ENCODE assay signal across 23 mouse cellular contexts in the genomic region with DNA sequence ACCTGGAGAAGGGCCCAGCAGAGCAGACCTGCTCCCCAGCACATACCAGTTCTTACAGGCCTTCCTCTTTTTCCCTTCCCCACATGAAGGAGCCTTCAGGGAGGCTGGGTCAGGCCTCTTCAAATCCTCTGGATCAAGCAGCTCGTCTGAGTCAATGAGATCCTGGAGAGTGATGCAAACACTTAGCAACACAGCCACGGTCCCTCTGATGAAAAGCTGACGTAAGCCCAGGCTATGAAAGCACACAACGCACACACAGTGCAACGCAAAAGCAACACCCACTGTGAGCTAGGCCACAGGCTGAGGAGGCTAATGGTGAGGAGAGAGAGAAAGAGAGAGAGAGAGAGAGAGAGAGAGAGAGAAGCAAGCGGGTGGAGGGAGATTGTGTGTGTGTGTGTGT. TPM values are rescaled to one million over a fixed set of nuclear protein-coding genes. Genes with fewer than 3 reads are reported as not detected.
DNase-seq lines count a peak whose midpoint lies in the region; ATAC-seq and TF ChIP-seq lines count a peak whose summit lies in the region.
"Had no signal": no experiment of that assay in that cellular context is flagged by ENCODE, and none has a peak within 500 bp of the region (broad histone marks: within the 10 kb centered on the region; RNA-seq: fewer than 3 reads in every experiment).

No protein-coding gene starts in this region.

- H3K4me3 ChIP-seq in ES-E14 (ENCODE audit: insufficient read depth in 1 of 2, low read depth in 1 of 2, low read length in 2 of 2, poor library complexity in 1 of 2, severe bottlenecking in 1 of 2): no peak overlapping the region
- no peak overlapping the region for H3K4me3 ChIP-seq in forebrain, embryonic 16.5 days (replicated peaks; ENCODE audit: low read length)
- H3K4me3 ChIP-seq: embryonic facial prominence, embryonic 10.5 days; embryonic facial prominence, embryonic 12.5 days; forebrain, embryonic 13.5 days; forebrain, embryonic 15.5 days had no signal

- 85% methylated on average over 6 of the region's 6 CpGs for WGBS in forebrain, embryonic 16.5 days

- DNase-seq in 3T3-L1 (ENCODE audit: low read depth, low spot score): peak; percentile 48
- no peak for DNase-seq in ES-E14 (ENCODE audit: low read depth, low spot score)
- DNase-seq in MN1 (ENCODE audit: low spot score): peak; percentile 93
- DNase-seq in right cerebral cortex, adult 18-20 months: no peak
- DNase-seq in cerebellum, adult 11 months: no peak
- DNase-seq: adrenal gland, adult 2 months; adrenal gland, postnatal 10 days; adrenal gland, postnatal 25 days; B cell, adult 2 months; cerebellum, adult 11-12 months; cerebellum, adult 2 months; cerebellum, adult 9-10 months; cerebellum, postnatal 10 days; cerebellum, postnatal 25 days had no signal

- 0 out of 2 replicates have a peak overlapping the region, but pooled peaks have one; percentile 8 for H3K27ac ChIP-seq in ES-E14 (ENCODE audit: insufficient read depth, low read depth, low read length, poor library complexity, severe bottlenecking)
- no peak overlapping the region for H3K27ac ChIP-seq in forebrain, embryonic 16.5 days (ENCODE audit: low read length)
- H3K27ac ChIP-seq: embryonic facial prominence, embryonic 10.5 days; embryonic facial prominence, embryonic 12.5 days; forebrain, embryonic 13.5 days; forebrain, embryonic 15.5 days had no signal

- H3K9ac ChIP-seq in ES-E14 (ENCODE audit: insufficient read depth, low read depth, low read length, poor library complexity, severe bottlenecking): no peak overlapping the region
- no peak overlapping the region for H3K9ac ChIP-seq in forebrain, embryonic 16.5 days (replicated peaks; ENCODE audit: low read depth, low read length)
- H3K9ac ChIP-seq: embryonic facial prominence, embryonic 12.5 days; forebrain, embryonic 13.5 days; forebrain, embryonic 15.5 days had no signal

- H3K36me3 ChIP-seq in ES-E14 (ENCODE audit: control insufficient read depth, insufficient read depth, low read length, poor library complexity, severe bottlenecking): peaks cover 62% of the 10 kb centered on the region
- peaks cover 23% of the 10 kb centered on the region for H3K36me3 ChIP-seq in forebrain, embryonic 16.5 days (ENCODE audit: control insufficient read depth, insufficient read depth)

- H3K4me1 ChIP-seq in ES-E14 (ENCODE audit: control insufficient read depth in 2 of 2, insufficient read depth in 2 of 2, low read length in 2 of 2, poor library complexity in 1 of 2): peaks cover 0 to 10% of the 10 kb centered on the region in 2 experiments; a peak in 1 of 4 replicates
- H3K4me1 ChIP-seq in forebrain, embryonic 16.5 days (replicated peaks; ENCODE audit: control insufficient read depth, insufficient read depth, low read length): no peaks in the 10 kb centered on the region
- H3K4me1 ChIP-seq: embryonic facial prominence, embryonic 12.5 days; forebrain, embryonic 13.5 days; forebrain, embryonic 15.5 days had no signal

- H3K4me2 ChIP-seq in forebrain, embryonic 16.5 days (ENCODE audit: low read length): no peak overlapping the region
- H3K4me2 ChIP-seq: embryonic facial prominence, embryonic 12.5 days; forebrain, embryonic 13.5 days; forebrain, embryonic 15.5 days had no signal

- no peaks in the 10 kb centered on the region for H3K27me3 ChIP-seq in forebrain, embryonic 16.5 days (replicated peaks; ENCODE audit: control insufficient read depth, insufficient read depth, low read length)
- H3K27me3 ChIP-seq: CH12.LX; embryonic facial prominence, embryonic 12.5 days; forebrain, embryonic 13.5 days; forebrain, embryonic 15.5 days had no signal

- in situ Hi-C loops in ES-E14 (cut with MboI; ENCODE audit: low sequenced_read_pairs in 2 of 2, unreplicated experiment in 2 of 2): no loop called here

- no peaks in the 10 kb centered on the region for H3K9me3 ChIP-seq in ES-E14 (ENCODE audit: control insufficient read depth, insufficient read depth, low read depth, low read length)
- H3K9me3 ChIP-seq in forebrain, embryonic 16.5 days (ENCODE audit: control insufficient read depth, low read length): no peaks in the 10 kb centered on the region
- H3K9me3 ChIP-seq: embryonic facial prominence, embryonic 12.5 days; forebrain, embryonic 13.5 days; forebrain, embryonic 15.5 days had no signal

- no peak for ATAC-seq in forebrain, embryonic 16.5 days
- ATAC-seq: CD4-positive, CD25-positive, alpha-beta regulatory T cell, adult 4 months; forebrain, embryonic 13.5 days; forebrain, embryonic 15.5 days had no signal

TF ChIP-seq in ES-E14, 5 proteins besides CTCF, POLR2A, EP300 and RAD21:
- no peak for TF ChIP-seq MAFK (IDR thresholded peaks at IDR 0.05; ENCODE audit: insufficient read depth, low read depth, low read length)
- TF ChIP-seq ZNF384 (IDR thresholded peaks at IDR 0.05; ENCODE audit: low read depth, low read length): no peak
- no peak for TF ChIP-seq ZC3H11A (IDR thresholded peaks at IDR 0.05; ENCODE audit: borderline replicate concordance, low read depth, low read length)
- no peak for TF ChIP-seq HCFC1 (IDR thresholded peaks at IDR 0.05; ENCODE audit: borderline replicate concordance, insufficient read depth, low read length)
- TF ChIP-seq CHD2 (IDR thresholded peaks at IDR 0.05; ENCODE audit: low read depth, low read length): no peak

RNA-seq across cellular contexts. Expression of a gene that starts 13.0 kb away (rescaled TPM):
- total RNA-seq in ES-E14 (2012; rRNA removed): 42.9 and 47.1 TPM in 2 replicates
- polyA plus RNA-seq in forebrain, embryonic 16.5 days (2015; fragmentation: Nextera tagmentation; extraction: Ambion mirVana): 56.8 and 60.7 TPM in 2 replicates

RNA-seq across cellular contexts. Expression of a gene that starts 13.0 kb away (rescaled TPM):
- total RNA-seq in ES-E14 (2012; rRNA removed): 98.5 and 134 TPM in 2 replicates
- 119 and 148 TPM in 2 replicates for polyA plus RNA-seq in forebrain, embryonic 16.5 days (2015; fragmentation: Nextera tagmentation; extraction: Ambion mirVana)

RNA-seq across cellular contexts. Expression of a gene that starts 14.9 kb away (rescaled TPM):
- total RNA-seq in ES-E14 (2012; rRNA removed): 1.3 and 5.1 TPM in 2 replicates
- 0.77 TPM in 1 of 2 replicates, not detected in the other for polyA plus RNA-seq in forebrain, embryonic 16.5 days (2015; fragmentation: Nextera tagmentation; extraction: Ambion mirVana)
- polyA plus RNA-seq: adrenal gland, adult 2 months; brain, embryonic 14.5 days; CD4-positive, CD25-positive, alpha-beta regulatory T cell, adult 4 months; embryonic facial prominence, embryonic 10.5 days; embryonic facial prominence, embryonic 12.5 days; forebrain, embryonic 11.5 days; forebrain, embryonic 13.5 days had no signal

RNA-seq across cellular contexts. Expression of a gene that starts 32.1 kb away (rescaled TPM):
- total RNA-seq in ES-E14 (2012; rRNA removed): 88.7 and 119 TPM in 2 replicates
- polyA plus RNA-seq in forebrain, embryonic 16.5 days (2015; fragmentation: Nextera tagmentation; extraction: Ambion mirVana): 150 and 153 TPM in 2 replicates

RNA-seq across cellular contexts. Expression of a gene that starts 51.0 kb away (rescaled TPM):
- 4.3 and 4.9 TPM in 2 replicates for total RNA-seq in ES-E14 (2012; rRNA removed)
- 75.3 and 81.4 TPM in 2 replicates for polyA plus RNA-seq in forebrain, embryonic 16.5 days (2015; fragmentation: Nextera tagmentation; extraction: Ambion mirVana)

Comparison
In these comparisons a context has a peak if more than half of its experiments do, and no peak if none do; other contexts are left out.
1. DNase-seq: peak in 3T3-L1 (single experiment) and MN1 (single experiment); none in ES-E14 (single experiment), right cerebral cortex, adult 18-20 months (single experiment) and cerebellum, adult 11 months (single experiment).